Mouse (Mus musculus): ENCODE measurements at regions not wholly inside any gene's neighbourhood (a gene's known extent, or its start where the extent isn't known, plus 50 kb on each side); places are given as distances from the start of the nearest gene placed in this dataset.

GRCm38 (mm10) chr5:80951861-80952599, 67.9 kb upstream of the Adgrl3 start:
- WGBS = 93% methylated on average over 3 of the region's 3 CpGs
- H3K27ac ChIP-seq (ENCODE audit: low read depth, low read length) = no peak overlapping the region
- H3K36me3 ChIP-seq (ENCODE audit: insufficient read depth, low read length) = no peaks in the 10 kb centered on the region
- ATAC-seq (ENCODE audit: low FRiP score) = no peak
- no peaks in the 10 kb centered on the region for H3K4me1 ChIP-seq (ENCODE audit: insufficient read depth, low read length)
- no peak for TF ChIP-seq CTCF (IDR thresholded peaks at IDR 0.05)
- H3K27me3 ChIP-seq (ENCODE audit: insufficient read depth, low read length) = no peaks in the 10 kb centered on the region
- no peak overlapping the region for H3K4me2 ChIP-seq (ENCODE audit: low read depth, low read length, poor library complexity, severe bottlenecking)
- no peak overlapping the region for H3K9ac ChIP-seq (replicated peaks; ENCODE audit: low read length, poor library complexity, severe bottlenecking)
- DNase-seq (ENCODE audit: low spot score) = no peak
- no peak overlapping the region for H3K4me3 ChIP-seq (ENCODE audit: low read depth, low read length)
- no peaks in the 10 kb centered on the region for H3K9me3 ChIP-seq (ENCODE audit: low read length)

GRCm38 (mm10) chr5:80952600-80953218, 67.2 kb upstream of the Adgrl3 start:
- H3K27ac ChIP-seq (ENCODE audit: low read depth, low read length) = no peak overlapping the region
- DNase-seq (ENCODE audit: low spot score) = peak; percentile 2
- 60% methylated on average over 4 of the region's 4 CpGs for WGBS
- H3K4me3 ChIP-seq (ENCODE audit: low read depth, low read length) = no peak overlapping the region
- no peaks in the 10 kb centered on the region for H3K9me3 ChIP-seq (ENCODE audit: low read length)
- H3K4me2 ChIP-seq (ENCODE audit: low read depth, low read length, poor library complexity, severe bottlenecking) = no peak overlapping the region
- no peak for ATAC-seq (ENCODE audit: low FRiP score)
- no peak for TF ChIP-seq CTCF (IDR thresholded peaks at IDR 0.05)
- no peaks in the 10 kb centered on the region for H3K27me3 ChIP-seq (ENCODE audit: insufficient read depth, low read length)
- H3K9ac ChIP-seq (replicated peaks; ENCODE audit: low read length, poor library complexity, severe bottlenecking) = no peak overlapping the region
- no peaks in the 10 kb centered on the region for H3K4me1 ChIP-seq (ENCODE audit: insufficient read depth, low read length)
- H3K36me3 ChIP-seq (ENCODE audit: insufficient read depth, low read length) = no peaks in the 10 kb centered on the region

Measured in midbrain, postnatal 0 days (tissue).